Mouse (Mus musculus): ENCODE measurements around the gene Rapgef2. TPM values are rescaled to one million over a fixed set of nuclear protein-coding genes. Genes with fewer than 3 reads are reported as not detected.

The Rapgef2 gene
- polyA plus RNA-seq, 1 experiment: 8.7 TPM

DNA sequence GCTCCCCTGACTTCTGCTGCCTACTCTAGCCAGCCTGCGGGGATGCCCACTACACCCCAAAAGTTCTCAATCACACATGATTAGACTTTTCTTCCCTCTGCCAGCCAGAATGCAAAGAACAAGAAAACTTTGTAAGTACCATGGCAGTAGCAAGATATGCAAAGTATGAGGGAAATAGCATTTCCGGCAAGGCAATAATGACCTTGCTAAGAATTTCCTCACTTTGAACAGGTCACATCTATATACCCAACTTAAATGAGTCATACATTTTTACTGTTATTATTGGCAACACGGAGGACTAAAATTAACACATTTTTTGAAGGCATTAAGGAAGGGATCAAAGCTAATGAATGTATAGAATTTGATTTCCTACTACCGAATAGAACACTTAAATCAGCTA, 13.4 kb downstream of the Rapgef2 start:
- TF ChIP-seq CTCF (IDR thresholded peaks at IDR 0.05; ENCODE audit: borderline replicate concordance, control insufficient read depth, extremely low read depth, insufficient read depth, low read length, poor library complexity) (no peak), POLR2A (IDR thresholded peaks at IDR 0.05; ENCODE audit: control insufficient read depth, extremely low read depth, insufficient read depth, low read length, poor library complexity) (no peak)
- no peaks in the 10 kb centered on the region for H3K4me1 ChIP-seq (replicated peaks; ENCODE audit: control insufficient read depth, insufficient read depth, low read length)
- DNase-seq: no peak
- H3K36me3 ChIP-seq (ENCODE audit: control insufficient read depth, insufficient read depth, low read length): no peaks in the 10 kb centered on the region
- no peaks in the 10 kb centered on the region for H3K27me3 ChIP-seq (ENCODE audit: control insufficient read depth, insufficient read depth, low read length)
- H3K27ac ChIP-seq (ENCODE audit: control insufficient read depth, insufficient read depth, low read length): no peak overlapping the region
- WGBS: 81% methylated on average over 4 of the region's 4 CpGs
- H3K4me3 ChIP-seq (ENCODE audit: control insufficient read depth, insufficient read depth, low read length): no peak overlapping the region

DNA sequence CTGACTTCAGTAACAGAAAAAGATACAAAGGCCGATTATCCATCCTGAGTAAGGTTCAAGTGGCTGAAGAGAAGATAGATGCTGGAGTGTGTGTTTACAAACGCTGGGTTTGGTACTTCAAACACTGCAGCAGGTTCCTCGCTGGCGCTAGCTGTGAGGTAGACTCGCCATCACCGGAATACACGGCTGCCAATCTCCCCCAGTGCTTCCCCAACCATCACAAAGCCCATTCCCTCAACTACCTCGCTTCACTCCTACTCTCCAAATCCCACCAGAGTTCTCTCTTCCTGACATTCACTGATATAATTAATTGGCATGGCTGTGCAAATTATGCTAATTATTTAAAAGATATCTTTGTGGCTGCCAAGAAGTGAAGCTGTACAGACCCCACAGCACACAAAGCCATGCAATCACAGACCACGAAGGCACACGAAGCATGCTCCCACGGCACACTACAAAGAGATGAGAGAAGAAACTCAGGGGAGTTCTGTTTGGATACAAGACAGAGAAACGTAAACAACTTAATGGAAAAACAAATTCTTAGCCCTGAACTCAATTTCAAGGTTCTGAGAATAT, 15.2 kb downstream of the Rapgef2 start:
- Histone ChIP-seq H3K4me3 (ENCODE audit: control insufficient read depth, insufficient read depth, low read length) (no peak overlapping the region), H3K4me1 (replicated peaks; ENCODE audit: control insufficient read depth, insufficient read depth, low read length) (no peaks in the 10 kb centered on the region), H3K36me3 (ENCODE audit: control insufficient read depth, insufficient read depth, low read length) (no peaks in the 10 kb centered on the region), H3K27me3 (ENCODE audit: control insufficient read depth, insufficient read depth, low read length) (no peaks in the 10 kb centered on the region), H3K27ac (ENCODE audit: control insufficient read depth, insufficient read depth, low read length) (no peak overlapping the region)
- WGBS: 81% methylated on average over 12 of the region's 12 CpGs
- TF ChIP-seq POLR2A (IDR thresholded peaks at IDR 0.05; ENCODE audit: control insufficient read depth, extremely low read depth, insufficient read depth, low read length, poor library complexity) (no peak), CTCF (IDR thresholded peaks at IDR 0.05; ENCODE audit: borderline replicate concordance, control insufficient read depth, extremely low read depth, insufficient read depth, low read length, poor library complexity) (no peak)
- no peak for DNase-seq

DNA sequence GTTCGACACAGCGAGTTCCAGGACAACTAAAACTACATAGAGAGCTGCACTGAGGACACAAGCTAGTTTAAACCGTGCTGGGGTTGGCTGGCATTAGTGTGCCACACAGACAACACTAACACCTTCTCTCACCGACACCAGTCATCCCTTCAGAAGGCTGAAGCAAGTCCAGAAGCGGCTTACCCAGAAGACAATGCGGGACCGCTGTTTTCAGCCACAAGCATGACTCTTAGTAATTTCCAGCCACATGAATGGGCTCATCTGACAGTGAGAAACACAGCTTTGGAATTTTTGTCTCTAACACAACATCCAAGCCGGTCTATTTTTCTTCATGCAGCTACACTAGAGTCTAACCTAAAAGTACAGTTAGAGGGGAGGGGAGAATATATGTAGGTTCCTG, 16.4 kb downstream of the Rapgef2 start:
- no peak for DNase-seq
- TF ChIP-seq POLR2A (IDR thresholded peaks at IDR 0.05; ENCODE audit: control insufficient read depth, extremely low read depth, insufficient read depth, low read length, poor library complexity) (no peak), CTCF (IDR thresholded peaks at IDR 0.05; ENCODE audit: borderline replicate concordance, control insufficient read depth, extremely low read depth, insufficient read depth, low read length, poor library complexity) (no peak)
- 0 out of 2 replicates have a peak, but pooled peaks cover 2% of the 10 kb centered on the region for H3K4me1 ChIP-seq (replicated peaks; ENCODE audit: control insufficient read depth, insufficient read depth, low read length)
- H3K4me3 ChIP-seq (ENCODE audit: control insufficient read depth, insufficient read depth, low read length): no peak overlapping the region
- whole genome bisulfite sequencing: 81% methylated on average over 8 of the region's 8 CpGs
- no peaks in the 10 kb centered on the region for H3K27me3 ChIP-seq (ENCODE audit: control insufficient read depth, insufficient read depth, low read length)
- no peaks in the 10 kb centered on the region for H3K36me3 ChIP-seq (ENCODE audit: control insufficient read depth, insufficient read depth, low read length)
- no peak overlapping the region for H3K27ac ChIP-seq (ENCODE audit: control insufficient read depth, insufficient read depth, low read length)

DNA sequence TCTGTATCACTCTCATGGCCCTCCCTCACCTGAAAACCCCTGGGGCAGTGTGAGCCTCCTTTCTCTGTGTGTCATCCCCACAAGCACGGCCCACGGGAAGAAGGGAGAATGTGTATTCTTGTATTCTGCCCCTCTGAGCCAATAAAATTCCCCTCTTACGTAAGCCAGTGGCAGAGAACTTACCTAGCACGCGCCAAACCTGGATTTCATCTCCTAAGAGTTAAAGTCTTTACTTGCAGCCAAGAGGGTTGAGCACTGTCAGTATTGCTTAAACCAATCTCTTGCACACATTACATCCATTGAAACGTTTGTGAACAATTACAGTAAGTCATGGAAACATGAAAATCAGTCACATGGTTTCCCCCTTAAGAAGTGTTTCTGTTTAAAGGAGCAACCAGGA, 19.3 kb downstream of the Rapgef2 start:
- Histone ChIP-seq H3K36me3 (ENCODE audit: control insufficient read depth, insufficient read depth, low read length) (no peaks in the 10 kb centered on the region), H3K4me1 (replicated peaks; ENCODE audit: control insufficient read depth, insufficient read depth, low read length) (0 out of 2 replicates have a peak, but pooled peaks cover 2% of the 10 kb centered on the region), H3K27ac (ENCODE audit: control insufficient read depth, insufficient read depth, low read length) (no peak overlapping the region), H3K27me3 (ENCODE audit: control insufficient read depth, insufficient read depth, low read length) (no peaks in the 10 kb centered on the region), H3K4me3 (ENCODE audit: control insufficient read depth, insufficient read depth, low read length) (no peak overlapping the region)
- 88% methylated on average over 6 of the region's 6 CpGs for WGBS
- no peak for TF ChIP-seq POLR2A (IDR thresholded peaks at IDR 0.05; ENCODE audit: control insufficient read depth, extremely low read depth, insufficient read depth, low read length, poor library complexity)
- no peak for TF ChIP-seq CTCF (IDR thresholded peaks at IDR 0.05; ENCODE audit: borderline replicate concordance, control insufficient read depth, extremely low read depth, insufficient read depth, low read length, poor library complexity)
- no peak for DNase-seq

DNA sequence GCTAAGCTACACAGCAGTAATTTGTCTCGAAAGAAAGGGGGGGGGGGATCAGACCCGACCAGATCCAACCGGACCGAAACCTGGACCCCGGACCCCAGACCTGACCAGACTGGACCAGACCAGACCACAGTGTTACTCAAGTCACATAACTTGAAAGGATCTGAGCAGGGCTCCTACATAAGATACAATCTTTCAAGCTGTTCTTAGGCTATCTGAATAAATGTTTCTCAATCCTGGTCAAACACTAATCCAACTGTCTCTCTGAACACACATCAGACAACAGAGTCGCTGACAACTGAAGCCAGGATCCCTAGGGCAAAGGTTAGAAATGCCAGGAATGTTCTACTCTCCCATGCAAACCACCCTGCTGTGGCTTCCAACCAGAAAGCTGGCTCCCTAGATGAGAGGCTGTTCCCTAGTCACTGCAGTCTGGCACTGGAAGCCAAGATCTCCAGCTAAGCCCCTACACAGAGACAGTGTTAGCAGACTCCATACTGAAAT, 24.5 kb downstream of the Rapgef2 start:
- no peaks in the 10 kb centered on the region for H3K27me3 ChIP-seq (ENCODE audit: control insufficient read depth, insufficient read depth, low read length)
- 93% methylated on average over 6 of the region's 6 CpGs for WGBS
- H3K4me1 ChIP-seq (replicated peaks; ENCODE audit: control insufficient read depth, insufficient read depth, low read length): 0 out of 2 replicates have a peak, but pooled peaks cover 2% of the 10 kb centered on the region
- TF ChIP-seq CTCF (IDR thresholded peaks at IDR 0.05; ENCODE audit: borderline replicate concordance, control insufficient read depth, extremely low read depth, insufficient read depth, low read length, poor library complexity): no peak
- no peak for TF ChIP-seq POLR2A (IDR thresholded peaks at IDR 0.05; ENCODE audit: control insufficient read depth, extremely low read depth, insufficient read depth, low read length, poor library complexity)
- H3K36me3 ChIP-seq (ENCODE audit: control insufficient read depth, insufficient read depth, low read length): no peaks in the 10 kb centered on the region
- no peak overlapping the region for H3K27ac ChIP-seq (ENCODE audit: control insufficient read depth, insufficient read depth, low read length)
- H3K4me3 ChIP-seq (ENCODE audit: control insufficient read depth, insufficient read depth, low read length): no peak overlapping the region
- DNase-seq: no peak

DNA sequence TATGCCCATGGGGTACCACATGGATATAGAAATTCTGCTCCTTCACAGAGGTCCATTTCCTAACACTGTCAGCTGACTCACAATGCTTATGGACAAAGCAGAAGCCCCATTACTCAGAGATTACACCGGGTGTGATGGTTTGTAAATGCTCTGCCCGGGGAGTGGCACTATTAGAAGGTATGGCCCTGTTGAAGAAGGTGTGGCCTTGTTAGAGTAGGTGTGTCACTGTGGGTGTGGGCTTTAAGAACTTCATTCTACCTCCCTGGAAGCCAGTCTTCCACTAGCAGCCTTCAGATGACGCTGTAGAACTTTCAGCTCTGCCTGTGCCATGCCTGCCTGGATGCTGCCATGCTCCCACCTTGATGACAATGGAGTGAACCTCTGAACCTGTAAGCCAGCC, 32.3 kb downstream of the Rapgef2 start:
- no peak overlapping the region for H3K4me3 ChIP-seq (ENCODE audit: control insufficient read depth, insufficient read depth, low read length)
- H3K36me3 ChIP-seq (ENCODE audit: control insufficient read depth, insufficient read depth, low read length): no peaks in the 10 kb centered on the region
- H3K27ac ChIP-seq (ENCODE audit: control insufficient read depth, insufficient read depth, low read length): no peak overlapping the region
- WGBS: 93% methylated on average over 3 of the region's 3 CpGs
- H3K27me3 ChIP-seq (ENCODE audit: control insufficient read depth, insufficient read depth, low read length): no peaks in the 10 kb centered on the region
- no peak for DNase-seq
- no peak for TF ChIP-seq CTCF (IDR thresholded peaks at IDR 0.05; ENCODE audit: borderline replicate concordance, control insufficient read depth, extremely low read depth, insufficient read depth, low read length, poor library complexity)
- TF ChIP-seq POLR2A (IDR thresholded peaks at IDR 0.05; ENCODE audit: control insufficient read depth, extremely low read depth, insufficient read depth, low read length, poor library complexity): no peak
- H3K4me1 ChIP-seq (replicated peaks; ENCODE audit: control insufficient read depth, insufficient read depth, low read length): peaks cover 14% of the 10 kb centered on the region

Data from thymus, adult 2 months (tissue).